Mouse (Mus musculus): ENCODE measurements around the gene Fktn.
"Not testable (repeated sequence)": the region's sequence is repeated elsewhere in the genome, so short reads cannot be mapped to it uniquely, and the experiment has no call there.

Fktn gene

DNA sequence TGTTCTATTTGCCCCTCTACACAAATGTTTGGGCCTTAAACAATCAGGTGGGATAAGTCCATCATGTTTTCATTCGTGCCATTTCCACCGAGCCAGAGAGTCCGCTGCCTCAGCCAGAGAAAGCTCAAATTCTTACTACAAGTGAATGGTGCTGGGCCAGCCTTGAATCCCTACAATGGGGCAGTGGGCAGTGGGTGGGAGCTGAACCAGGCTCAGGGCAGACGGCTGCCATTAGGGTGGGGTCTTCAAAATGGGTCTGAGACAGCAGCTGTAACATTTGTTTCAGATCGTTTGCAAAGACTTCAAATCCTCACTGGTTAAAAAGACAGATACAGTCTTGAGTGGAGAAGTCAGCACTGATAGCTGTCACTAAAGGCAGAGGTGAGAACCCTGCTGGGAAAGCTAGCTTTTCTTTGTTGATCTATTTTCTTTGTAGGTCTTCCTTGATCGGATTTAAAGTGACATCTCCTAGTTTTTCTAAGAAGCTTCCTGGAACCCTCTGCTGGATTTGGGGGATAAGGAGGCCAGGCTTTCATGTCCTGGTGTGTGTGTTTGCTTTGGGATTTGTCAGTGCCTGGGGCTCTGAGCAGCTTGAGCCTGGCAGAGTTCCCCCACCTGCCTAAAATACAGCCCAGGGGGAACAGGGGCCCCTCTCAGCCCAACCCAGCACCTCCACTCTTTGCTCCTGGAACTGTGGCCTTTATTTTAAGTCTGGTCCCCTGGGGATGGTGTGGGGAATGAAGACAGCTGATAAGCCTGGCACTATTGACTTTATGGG is 57.3 kb downstream of the Fktn start:
- no peak for ATAC-seq (ENCODE audit: insufficient number of reproducible peaks, low FRiP score, low TSS enrichment)

DNA sequence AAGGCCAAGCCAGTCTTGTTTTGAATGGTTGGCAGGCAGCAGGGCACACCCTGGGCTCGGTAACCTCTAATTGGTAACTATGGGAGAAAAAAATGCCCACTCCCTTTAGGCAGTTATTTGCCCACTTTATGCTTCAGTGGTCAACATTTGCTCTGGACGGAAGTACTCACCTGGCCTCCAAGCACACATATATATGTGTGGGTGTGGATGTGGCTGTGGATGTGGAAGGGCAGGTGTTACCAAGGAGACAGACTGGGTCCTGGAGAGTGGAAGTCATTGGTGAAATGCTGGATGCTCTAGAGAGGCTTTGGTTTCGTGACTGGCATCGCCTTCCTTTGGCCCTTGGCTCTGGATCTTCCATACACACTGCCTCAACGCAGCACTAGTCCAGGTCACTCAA is 58.2 kb downstream of the Fktn start:
- no peak for ATAC-seq (ENCODE audit: insufficient number of reproducible peaks, low FRiP score, low TSS enrichment)

DNA sequence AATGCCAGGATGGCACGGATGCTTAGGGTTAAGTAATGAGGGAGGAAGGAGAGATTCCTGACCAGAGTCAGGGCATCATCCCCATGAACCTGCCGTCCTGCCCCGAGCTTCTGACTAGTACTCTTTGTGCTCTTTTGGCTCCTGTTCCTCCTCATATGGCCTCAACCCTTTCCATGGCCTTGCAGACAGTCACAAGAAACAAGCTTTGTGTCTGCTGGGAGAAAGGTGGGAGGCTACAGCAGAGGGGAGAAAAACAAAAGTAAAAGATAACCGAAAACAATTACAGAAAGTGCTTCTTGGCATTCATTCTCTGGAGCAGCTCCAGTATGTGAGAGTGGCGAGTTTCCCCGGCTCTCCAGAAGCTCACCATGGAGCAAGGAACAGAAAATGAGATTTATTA is 60.1 kb downstream of the Fktn start:
- no peak for ATAC-seq (ENCODE audit: insufficient number of reproducible peaks, low FRiP score, low TSS enrichment)

DNA sequence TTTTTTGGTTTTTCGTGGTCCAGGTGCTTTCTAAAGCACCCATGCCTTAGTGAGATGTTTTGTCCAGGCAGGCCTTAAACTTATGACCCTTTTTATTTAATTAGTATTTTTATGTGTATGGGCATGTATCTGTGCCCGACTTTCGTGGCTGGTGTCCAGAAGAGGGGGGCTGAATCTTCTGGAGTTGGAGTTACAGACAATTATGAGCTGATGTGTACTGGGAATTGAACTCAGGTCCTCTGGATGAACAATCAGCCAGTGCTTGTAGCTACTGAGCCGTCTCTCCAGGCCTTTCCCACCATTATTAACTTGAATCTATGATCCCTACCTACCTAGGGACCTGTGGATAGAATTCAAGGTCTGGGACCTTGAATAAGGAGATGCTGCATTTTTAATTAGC is 67.6 kb downstream of the Fktn start:
- ATAC-seq (ENCODE audit: insufficient number of reproducible peaks, low FRiP score, low TSS enrichment), result no peak

GRCm38 (mm10) chr4:53782216-53783070 is 68.6 kb downstream of the Fktn start:
- no peak for ATAC-seq (ENCODE audit: insufficient number of reproducible peaks, low FRiP score, low TSS enrichment)

DNA sequence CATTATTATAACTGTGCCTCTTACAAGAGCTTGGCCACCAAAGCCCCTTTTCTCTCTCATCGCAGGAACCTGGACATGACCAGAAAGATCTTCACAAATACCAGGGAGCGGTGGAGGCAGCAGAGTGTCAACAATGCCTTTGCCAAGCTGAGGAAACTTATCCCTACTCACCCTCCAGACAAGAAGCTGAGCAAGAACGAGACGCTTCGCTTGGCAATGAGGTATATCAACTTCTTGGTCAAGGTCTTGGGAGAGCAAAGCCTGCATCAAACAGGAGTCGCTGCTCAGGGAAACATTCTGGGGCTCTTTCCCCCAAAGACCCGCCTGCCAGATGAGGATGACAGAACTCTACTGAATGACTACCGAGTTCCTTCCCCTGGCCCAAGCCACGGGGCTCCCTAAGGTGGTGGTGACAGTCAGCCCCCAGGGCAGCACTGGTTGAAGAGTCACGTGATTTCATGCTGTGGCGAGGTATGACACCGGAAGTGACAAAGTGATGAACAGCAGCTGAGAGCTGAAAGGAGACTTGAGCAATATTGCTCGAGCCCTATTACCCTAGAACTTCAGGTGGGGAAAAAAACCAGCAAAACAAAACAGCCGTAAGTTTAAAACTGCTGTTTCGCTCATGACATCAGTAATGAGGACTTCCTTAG is 72.1 kb downstream of the Fktn start:
- ATAC-seq (ENCODE audit: insufficient number of reproducible peaks, low FRiP score, low TSS enrichment), result no peak

DNA sequence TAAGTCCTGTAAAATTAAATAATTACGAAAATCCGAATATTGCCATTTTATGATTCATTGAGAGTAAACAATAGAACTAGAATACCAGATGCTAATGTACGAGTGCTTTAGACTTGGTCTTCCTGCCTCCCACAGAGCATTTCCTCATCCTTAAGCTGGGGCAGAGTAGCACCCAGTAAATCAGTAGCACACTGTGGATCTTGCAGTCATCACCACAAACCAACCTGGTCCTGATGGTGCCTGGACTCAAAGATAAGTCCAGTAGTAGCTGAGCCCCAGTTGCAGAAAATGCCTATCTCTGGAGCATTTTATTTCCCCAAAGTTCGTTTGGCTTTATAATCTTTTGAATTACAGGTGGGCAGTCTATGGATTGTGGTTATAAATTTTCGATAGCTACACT is 73.1 kb downstream of the Fktn start:
- no peak for ATAC-seq (ENCODE audit: insufficient number of reproducible peaks, low FRiP score, low TSS enrichment)

GRCm38 (mm10) chr4:53789346-53789745 is 75.5 kb downstream of the Fktn start:
- no peak for ATAC-seq (ENCODE audit: insufficient number of reproducible peaks, low FRiP score, low TSS enrichment)

GRCm38 (mm10) chr4:53794257-53794966 is 80.6 kb downstream of the Fktn start:
- no peak for ATAC-seq (ENCODE audit: insufficient number of reproducible peaks, low FRiP score, low TSS enrichment)

DNA sequence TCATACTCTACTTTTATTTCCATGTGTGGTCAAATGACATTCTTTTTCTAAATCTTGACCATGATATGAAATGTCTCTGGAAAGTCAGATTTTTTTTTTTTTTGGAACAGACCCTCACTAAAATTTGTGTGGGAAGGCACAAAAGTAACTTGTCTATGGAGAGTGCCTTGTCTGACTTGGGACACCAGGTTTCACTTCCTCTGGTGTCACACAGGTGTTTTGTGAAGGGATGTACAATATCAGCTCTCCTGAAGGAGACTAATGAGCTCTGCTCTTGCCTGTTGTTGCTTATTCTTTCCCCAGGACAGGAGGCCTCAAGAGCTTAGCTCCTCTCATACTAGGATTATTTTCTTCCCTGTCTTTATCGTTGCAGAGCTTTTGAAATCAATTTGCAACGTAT is 81.3 kb downstream of the Fktn start:
- ATAC-seq (ENCODE audit: insufficient number of reproducible peaks, low FRiP score, low TSS enrichment), result no peak

- ATAC-seq (ENCODE audit: insufficient number of reproducible peaks, low FRiP score, low TSS enrichment), result no peak
Measured at GRCm38 (mm10) chr4:53795706-53796105, 81.9 kb downstream of the Fktn start.

DNA sequence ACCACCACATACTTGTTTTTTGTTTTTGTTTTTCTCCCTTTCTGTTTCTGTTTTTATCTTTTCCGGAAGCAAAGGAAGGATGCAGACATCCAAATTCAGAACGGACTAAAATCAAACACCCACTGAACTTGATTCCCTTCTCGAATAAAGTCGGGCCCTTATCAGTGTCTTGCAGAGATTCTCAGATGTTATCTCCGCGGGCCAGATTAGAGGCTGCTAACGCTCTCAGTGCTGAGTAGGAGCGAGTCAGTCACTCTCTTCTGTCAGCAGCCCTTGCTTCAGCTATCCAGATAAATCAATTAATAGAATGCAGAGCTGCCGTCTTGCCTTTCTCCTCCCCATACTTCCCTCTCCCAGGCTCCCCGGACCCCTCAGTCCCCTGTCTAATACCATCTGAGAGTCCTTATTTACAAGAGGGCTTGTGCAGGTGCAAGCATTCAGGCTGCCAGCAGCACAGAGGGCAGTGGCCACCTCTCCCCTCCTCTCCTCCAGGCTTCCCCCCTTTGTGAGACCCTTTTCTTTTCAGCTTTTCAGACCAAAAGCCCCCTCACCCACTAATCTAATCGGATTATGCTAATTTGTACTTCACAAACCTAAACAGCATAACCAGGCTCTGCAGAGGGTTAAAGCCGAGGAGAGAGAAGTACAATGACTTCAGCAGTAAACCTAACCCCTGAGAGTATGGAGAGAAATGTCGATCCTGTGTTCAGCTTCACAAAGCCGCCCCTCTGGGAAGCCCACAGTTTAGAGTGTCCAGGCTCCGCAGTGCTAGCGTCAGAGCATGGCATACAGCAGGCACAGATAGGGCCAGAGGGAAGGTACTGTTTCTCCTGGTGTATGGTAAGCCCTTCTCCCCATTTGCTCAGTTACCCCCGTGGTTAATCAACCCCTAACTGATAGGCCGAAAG is 83.3 kb downstream of the Fktn start:
- ATAC-seq (ENCODE audit: insufficient number of reproducible peaks, low FRiP score, low TSS enrichment), result no peak

GRCm38 (mm10) chr4:53798896-53799676 is 85.3 kb downstream of the Fktn start:
- no peak for ATAC-seq (ENCODE audit: insufficient number of reproducible peaks, low FRiP score, low TSS enrichment)

DNA sequence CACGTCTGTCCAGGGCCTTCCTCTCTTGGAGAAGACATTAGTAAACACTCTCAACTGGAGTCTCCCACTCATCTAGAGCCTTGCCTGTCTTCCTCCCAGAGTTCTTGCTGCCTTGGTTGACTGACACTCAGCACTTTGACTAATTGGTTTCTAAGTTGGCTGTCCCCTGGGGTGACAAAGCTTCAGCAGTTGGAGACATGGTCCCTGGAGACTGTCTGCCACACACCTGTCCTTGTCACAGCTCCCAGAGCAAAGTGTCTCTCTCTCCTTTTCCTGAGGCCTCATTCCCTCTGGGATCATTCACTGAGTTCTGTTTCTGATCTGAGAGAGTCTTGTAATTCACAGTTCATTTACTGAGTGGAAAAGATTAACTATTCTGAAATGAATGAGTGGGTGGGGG is 86.0 kb downstream of the Fktn start:
- no peak for ATAC-seq (ENCODE audit: insufficient number of reproducible peaks, low FRiP score, low TSS enrichment)

- ATAC-seq (ENCODE audit: insufficient number of reproducible peaks, low FRiP score, low TSS enrichment), result not testable (repeated sequence)
Measured at GRCm38 (mm10) chr4:53803674-53804073, 89.9 kb downstream of the Fktn start.

DNA sequence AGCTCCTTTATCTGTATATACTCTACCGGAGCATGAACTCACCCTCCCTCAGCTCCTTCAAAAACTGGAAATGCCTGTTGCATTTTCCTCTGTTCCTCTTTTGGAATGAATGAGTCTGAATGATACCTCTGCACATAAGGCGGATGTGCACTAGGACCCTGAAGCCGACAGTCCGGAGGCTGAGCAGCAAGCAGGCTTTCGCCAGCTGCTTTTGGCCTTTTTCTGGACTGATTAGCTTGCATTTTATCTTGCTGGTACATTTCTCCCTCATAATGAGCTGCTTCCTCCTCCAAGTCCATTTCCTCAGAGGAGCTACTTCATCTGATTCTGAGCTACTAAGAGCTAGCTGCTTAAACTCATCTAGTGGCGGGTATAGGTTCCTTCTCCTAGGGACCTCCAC is 92.6 kb downstream of the Fktn start:
- ATAC-seq (ENCODE audit: insufficient number of reproducible peaks, low FRiP score, low TSS enrichment), result not testable (repeated sequence)

DNA sequence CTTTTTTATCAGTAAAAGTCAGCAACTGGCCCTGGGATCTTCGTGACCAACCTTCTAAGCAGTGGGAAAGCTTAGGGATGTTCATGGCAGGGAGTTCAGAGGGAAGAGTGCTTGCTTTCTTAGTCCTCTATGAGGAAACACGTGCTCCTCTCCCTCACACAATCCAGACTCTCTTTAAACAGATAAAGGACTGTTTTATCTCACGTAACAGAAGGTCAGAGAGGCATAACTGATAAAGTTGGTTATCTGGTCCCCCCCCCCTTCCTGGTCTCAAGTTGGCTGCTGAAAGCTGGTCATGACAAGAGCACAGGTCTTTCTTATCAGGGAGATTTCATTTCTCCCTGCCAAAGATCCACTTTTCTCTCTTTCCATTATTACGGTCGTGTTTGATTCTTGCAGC is 104.5 kb downstream of the Fktn start:
- ATAC-seq (ENCODE audit: insufficient number of reproducible peaks, low FRiP score, low TSS enrichment), result no peak

DNA sequence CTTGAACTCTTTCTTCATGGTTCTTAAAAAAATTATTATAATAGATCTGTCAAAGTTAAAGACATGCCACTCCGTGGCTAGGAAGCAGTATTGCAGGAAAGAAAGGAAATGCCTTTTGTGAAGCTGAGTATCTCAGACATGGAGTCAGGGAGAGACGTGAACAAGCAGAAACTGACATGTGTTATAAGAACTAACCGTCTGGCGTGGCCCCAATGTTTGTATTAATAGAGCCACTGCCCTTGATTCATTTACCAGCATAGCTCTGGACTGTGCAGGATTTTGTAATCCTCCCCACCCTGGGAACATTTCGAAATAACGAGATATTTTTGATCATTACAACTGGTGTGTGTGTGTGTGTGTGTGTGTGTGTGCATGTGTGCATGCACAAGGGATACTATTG is 109.9 kb downstream of the Fktn start:
- ATAC-seq (ENCODE audit: insufficient number of reproducible peaks, low FRiP score, low TSS enrichment), result no peak

GRCm38 (mm10) chr4:53824831-53825230 is 111.0 kb downstream of the Fktn start:
- ATAC-seq (ENCODE audit: insufficient number of reproducible peaks, low FRiP score, low TSS enrichment), result no peak
